Mouse (Mus musculus) lung, postnatal 0 days (tissue): ENCODE measurements around the gene Prex1. TPM values are rescaled to one million over a fixed set of nuclear protein-coding genes. Genes with fewer than 3 reads are reported as not detected.

Source experiments
- ATAC-seq: fragments of 200-750 bp; cut with Nextera tagmentation; 2 replicates; pipeline ENCODE4 v1.8.0; 2017; ENCODE audit warnings: moderate library complexity
- DNase-seq: peaks from one replicate; pipeline ENCODE4 v3.0.0-alpha.2; 2016; ENCODE audit warnings: low spot score
- H3K27ac ChIP-seq: fragments of 300-500 bp; sonication (generic); 2 replicates; pipeline ENCODE4 v1.5.1; 2014; ENCODE audit warnings: antibody characterized with exemption, mild to moderate bottlenecking, low read length, mixed read lengths
- H3K27me3 ChIP-seq: fragments of 300-500 bp; sonication (generic); replicated peaks from 2 replicates; pipeline ENCODE4 v1.6.1; 2014; ENCODE audit warnings: low read length, mixed read lengths; ENCODE audit not compliant: insufficient read depth
- H3K36me3 ChIP-seq: fragments of 300-500 bp; sonication (generic); 2 replicates; pipeline ENCODE4 v1.6.1; 2014; ENCODE audit warnings: low read length, mixed read lengths; ENCODE audit not compliant: insufficient read depth
- H3K4me1 ChIP-seq: fragments of 300-500 bp; sonication (generic); 2 replicates; pipeline ENCODE4 v1.6.1; 2014; ENCODE audit warnings: antibody characterized with exemption, low read depth, low read length, mixed read lengths; ENCODE audit not compliant: insufficient read depth
- H3K4me2 ChIP-seq: fragments of 300-500 bp; sonication (generic); replicated peaks from 2 replicates; pipeline ENCODE4 v1.6.1; 2014; ENCODE audit warnings: low read depth, mild to moderate bottlenecking, low read length, moderate library complexity, mixed read lengths
- H3K4me3 ChIP-seq: fragments of 300-500 bp; sonication (generic); 2 replicates; pipeline ENCODE4 v1.5.1; 2014; ENCODE audit warnings: low read depth, low read length
- H3K9ac ChIP-seq: fragments of 300-500 bp; sonication (generic); replicated peaks from 2 replicates; pipeline ENCODE4 v1.6.1; 2014; ENCODE audit warnings: low read depth, mild to moderate bottlenecking
- H3K9me3 ChIP-seq: fragments of 300-500 bp; sonication (generic); 2 replicates; pipeline ENCODE4 v1.6.1; 2016; ENCODE audit warnings: low read length, mixed read lengths
- CTCF ChIP-seq: IDR thresholded peaks from 2 replicates; pipeline ENCODE4 v1.5.1; 2016; ENCODE audit warnings: antibody characterized with exemption, mild to moderate bottlenecking
- EP300 ChIP-seq: IDR thresholded peaks from 2 replicates; pipeline ENCODE4 v1.6.1; 2016; ENCODE audit warnings: antibody characterized with exemption, mild to moderate bottlenecking, control low read depth
- WGBS: fragments of 180-500 bp; shearing (Covaris S2); extraction: QIAGEN DNeasy Blood & Tissue Kit; methylation state at CpG from one replicate; pipeline ENCODE4 v1.1.7; 2014; 5-methylcytosine and 5-hydroxymethylcytosine counted together
- polyA plus RNA-seq: library from polyadenylated mRNA; unstranded; fragments of >200 nt; fragmentation: Nextera tagmentation; extraction: Ambion mirVana; gene quantifications from 2 replicates; pipeline ENCODE4 v1.2.1, GENCODE M21; 2015

The Prex1 gene
- polyA plus RNA-seq, 1 experiment from 2014 or later: 6.9 TPM

- DNase-seq: no peak
- H3K27ac ChIP-seq: no peak overlapping the region
- H3K27me3 ChIP-seq: no peaks in the 10 kb centered on the region
- ATAC-seq: no peak
- no peak for TF ChIP-seq CTCF
- no peak for TF ChIP-seq EP300
- peaks cover 4% of the 10 kb centered on the region; the same call in 1 of the 2 replicates for H3K9me3 ChIP-seq
- 94% methylated on average over 2 of the region's 2 CpGs for WGBS
- H3K36me3 ChIP-seq: no peaks in the 10 kb centered on the region
- H3K4me3 ChIP-seq: no peak overlapping the region
- no peaks in the 10 kb centered on the region for H3K4me1 ChIP-seq
- H3K9ac ChIP-seq: no peak overlapping the region
- no peak overlapping the region for H3K4me2 ChIP-seq
These were observed 19.0 kb downstream of the Prex1 start for GRCm38 (mm10) chr2:166694616-166695015.

- ATAC-seq: no peak
- H3K9me3 ChIP-seq: peaks cover 4% of the 10 kb centered on the region; the same call in 1 of the 2 replicates
- TF ChIP-seq CTCF (no peak), EP300 (no peak)
These were observed 20.2 kb downstream of the Prex1 start for GRCm38 (mm10) chr2:166693394-166693793.

GRCm38 (mm10) chr2:166691602-166692509 lies 21.8 kb downstream of the Prex1 start:
- Histone ChIP-seq H3K4me3 (no peak overlapping the region), H3K4me2 (no peak overlapping the region), H3K27me3 (no peaks in the 10 kb centered on the region), H3K4me1 (no peaks in the 10 kb centered on the region), H3K27ac (no peak overlapping the region), H3K36me3 (no peaks in the 10 kb centered on the region), H3K9ac (no peak overlapping the region), H3K9me3 (peaks cover 4% of the 10 kb centered on the region; the same call in 1 of the 2 replicates)
- WGBS: 63% methylated on average over 23 of the region's 23 CpGs
- ATAC-seq (no peak), DNase-seq (no peak)
- TF ChIP-seq CTCF: no peak
- TF ChIP-seq EP300: no peak

More at GRCm38 (mm10) chr2:166693394-166693793, 20.2 kb downstream of the Prex1 start:
- H3K9ac ChIP-seq: no peak overlapping the region
- H3K4me2 ChIP-seq: no peak overlapping the region
- no peak overlapping the region for H3K4me3 ChIP-seq
- no peak for DNase-seq
- WGBS: 68% methylated on average over 4 of the region's 4 CpGs
- no peak overlapping the region for H3K27ac ChIP-seq
- H3K4me1 ChIP-seq: no peaks in the 10 kb centered on the region
- H3K27me3 ChIP-seq: no peaks in the 10 kb centered on the region
- H3K36me3 ChIP-seq: no peaks in the 10 kb centered on the region

GRCm38 (mm10) chr2:166686917-166687316 lies 26.7 kb downstream of the Prex1 start:
- DNase-seq (no peak), ATAC-seq (peak; percentile 66)
- Histone ChIP-seq H3K4me2 (no peak overlapping the region), H3K4me3 (no peak overlapping the region), H3K9ac (no peak overlapping the region), H3K4me1 (no peaks in the 10 kb centered on the region), H3K27me3 (no peaks in the 10 kb centered on the region), H3K9me3 (no peaks in the 10 kb centered on the region), H3K27ac (no peak overlapping the region), H3K36me3 (no peaks in the 10 kb centered on the region)
- no peak for TF ChIP-seq CTCF
- TF ChIP-seq EP300: no peak
- WGBS: 20% methylated on average over 6 of the region's 6 CpGs

- no peak for ATAC-seq
- WGBS: 59% methylated on average over 8 of the region's 8 CpGs
- Histone ChIP-seq H3K9me3 (no peaks in the 10 kb centered on the region), H3K27ac (no peak overlapping the region), H3K4me2 (no peak overlapping the region), H3K4me3 (no peak overlapping the region), H3K36me3 (no peaks in the 10 kb centered on the region), H3K4me1 (no peaks in the 10 kb centered on the region), H3K9ac (no peak overlapping the region), H3K27me3 (no peaks in the 10 kb centered on the region)
- DNase-seq: no peak
- TF ChIP-seq EP300 (no peak), CTCF (no peak)
These were observed 27.8 kb downstream of the Prex1 start for GRCm38 (mm10) chr2:166685824-166686223.

GRCm38 (mm10) chr2:166683885-166684544 lies 29.6 kb downstream of the Prex1 start:
- TF ChIP-seq CTCF: no peak
- no peak for TF ChIP-seq EP300

More at GRCm38 (mm10) chr2:166683885-166684544, 29.6 kb downstream of the Prex1 start:
- H3K4me1 ChIP-seq: no peaks in the 10 kb centered on the region
- no peak overlapping the region for H3K4me2 ChIP-seq
- ATAC-seq (no peak), DNase-seq (no peak)
- no peaks in the 10 kb centered on the region for H3K36me3 ChIP-seq
- 15% methylated on average over 13 of the region's 13 CpGs for WGBS
- no peak overlapping the region for H3K9ac ChIP-seq
- no peak overlapping the region for H3K27ac ChIP-seq
- H3K4me3 ChIP-seq: no peak overlapping the region
- no peaks in the 10 kb centered on the region for H3K27me3 ChIP-seq
- H3K9me3 ChIP-seq: no peaks in the 10 kb centered on the region
